8 mouse cellular contexts compared by ENCODE assay signal in the genomic region with DNA sequence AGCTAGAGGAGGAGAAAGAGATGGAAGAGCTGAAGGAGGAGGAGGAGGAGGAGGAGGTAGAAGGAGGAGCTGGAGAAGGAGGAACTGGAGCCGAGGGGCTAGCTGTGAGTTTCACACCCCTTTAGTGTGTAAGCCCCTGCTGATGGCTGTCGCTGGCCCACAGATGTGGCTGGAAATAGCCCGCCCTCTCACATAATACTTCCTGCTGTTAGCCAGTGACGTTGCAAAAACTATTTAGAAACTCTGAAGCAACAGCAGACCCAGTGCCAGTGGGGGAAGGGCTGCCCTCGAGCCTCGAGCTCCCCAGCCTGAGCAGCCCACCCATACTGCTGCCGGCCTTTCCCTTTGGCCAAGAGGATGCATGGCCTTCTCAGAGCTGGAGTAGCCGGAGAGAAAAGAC. TPM values are rescaled to one million over a fixed set of nuclear protein-coding genes. Genes with fewer than 3 reads are reported as not detected.
DNase-seq lines count a peak whose midpoint lies in the region; ATAC-seq and TF ChIP-seq lines count a peak whose summit lies in the region.

No protein-coding gene starts in this region.

- ATAC-seq in erythroblast, adult 5-6 weeks (replicated peaks; ENCODE audit: low FRiP score, poor library complexity, severe bottlenecking) = no peak
- ATAC-seq in heart, embryonic 16.5 days (replicated peaks; ENCODE audit: extremely low read depth, insufficient read depth, low FRiP score) = no peak
- ATAC-seq in lung, embryonic 14.5 days (ENCODE audit: insufficient read depth) = 0 out of 2 replicates have a peak, but pooled peaks have one; percentile 4

- 0 out of 2 replicates have a peak overlapping the region, but pooled peaks have one; percentile 9 for H3K27ac ChIP-seq in heart, embryonic 16.5 days (ENCODE audit: low read length)
- peak overlapping the region; percentile 60; the same call in 1 of the 2 replicates for H3K27ac ChIP-seq in lung, embryonic 14.5 days (ENCODE audit: low read depth)

- H3K4me1 ChIP-seq in erythroblast, embryonic 14.5 days (ENCODE audit: control insufficient read depth) = peaks cover 54% of the 10 kb centered on the region
- H3K4me1 ChIP-seq in heart, embryonic 16.5 days (ENCODE audit: control insufficient read depth, insufficient read depth, low read length) = peaks cover 11% of the 10 kb centered on the region
- peaks cover 8% of the 10 kb centered on the region for H3K4me1 ChIP-seq in lung, embryonic 14.5 days (ENCODE audit: insufficient read depth)

- H3K4me3 ChIP-seq in erythroblast, embryonic 14.5 days (replicated peaks) = peak overlapping the region; percentile 6
- H3K4me3 ChIP-seq in heart, embryonic 16.5 days (ENCODE audit: low read length) = no peak overlapping the region
- no peak overlapping the region for H3K4me3 ChIP-seq in lung, embryonic 14.5 days (ENCODE audit: low read depth, low read length)

- peak; percentile 40 to 42 for DNase-seq in B cell, adult 2 months
- peak; percentile 80 for DNase-seq in lung, embryonic 14.5 days
- no peak for DNase-seq in Muller cell, postnatal 12 days (ENCODE audit: inconsistent ontology term)
- DNase-seq in right cerebral cortex, postnatal 36 days (ENCODE audit: low spot score in 2 of 2) = no peak
- DNase-seq in layer of hippocampus, adult 8-10 months (ENCODE audit: low spot score in 2 of 2) = no peak

- no peak for TF ChIP-seq CTCF in lung, embryonic 14.5 days (IDR thresholded peaks at IDR 0.05; ENCODE audit: low read depth)

- no peak overlapping the region for H3K9ac ChIP-seq in heart, embryonic 16.5 days (ENCODE audit: low read length)
- H3K9ac ChIP-seq in lung, embryonic 14.5 days = peak overlapping the region; percentile 16

- H3K4me2 ChIP-seq in heart, embryonic 16.5 days (ENCODE audit: low read depth, low read length) = peak overlapping the region; percentile 1; the same call in 1 of the 2 replicates
- H3K4me2 ChIP-seq in lung, embryonic 14.5 days = peak overlapping the region; percentile 44

- 40% methylated on average over 8 of the region's 8 CpGs for WGBS in heart, embryonic 16.5 days
- 25% methylated on average over 8 of the region's 8 CpGs for whole genome bisulfite sequencing in lung, embryonic 14.5 days

- H3K27me3 ChIP-seq in erythroblast, embryonic 14.5 days (ENCODE audit: control insufficient read depth) = no peaks in the 10 kb centered on the region
- no peaks in the 10 kb centered on the region for H3K27me3 ChIP-seq in heart, embryonic 16.5 days (ENCODE audit: control insufficient read depth, insufficient read depth, low read length)
- no peaks in the 10 kb centered on the region for H3K27me3 ChIP-seq in lung, embryonic 14.5 days (ENCODE audit: insufficient read depth, low read length)

- no peaks in the 10 kb centered on the region for H3K36me3 ChIP-seq in erythroblast, embryonic 14.5 days (ENCODE audit: control insufficient read depth)
- H3K36me3 ChIP-seq in heart, embryonic 16.5 days (ENCODE audit: control insufficient read depth, insufficient read depth) = no peaks in the 10 kb centered on the region
- no peaks in the 10 kb centered on the region for H3K36me3 ChIP-seq in lung, embryonic 14.5 days (ENCODE audit: insufficient read depth)

- no peaks in the 10 kb centered on the region; the same call in 1 of the 2 replicates for H3K9me3 ChIP-seq in erythroblast, embryonic 14.5 days (ENCODE audit: control insufficient read depth, low read length)
- H3K9me3 ChIP-seq in heart, embryonic 16.5 days (replicated peaks; ENCODE audit: control insufficient read depth, low read length) = no peaks in the 10 kb centered on the region
- no peaks in the 10 kb centered on the region for H3K9me3 ChIP-seq in lung, embryonic 14.5 days (ENCODE audit: low read depth, low read length)

RNA-seq across cellular contexts. Expression of a gene that starts 3.3 kb away (rescaled TPM):
- 0.32 and 0.50 TPM in 2 replicates for polyA plus RNA-seq in erythroblast, embryonic 14.5 days (2012)
- 28.8 and 30.2 TPM in 2 replicates for total RNA-seq in erythroblast, adult 5-6 weeks (2015; ENCODE audit: low replicate concordance)
- total RNA-seq in erythroblast, adult 5-6 weeks (2017; ENCODE audit: low replicate concordance) = 7.8 and 11.2 TPM in 2 replicates
- 11.4 and 13.9 TPM in 2 replicates for polyA plus RNA-seq in heart, embryonic 16.5 days (2015; fragmentation: Nextera tagmentation; extraction: Ambion mirVana)
- polyA plus RNA-seq in lung, embryonic 14.5 days (2014; fragmentation: Nextera tagmentation; extraction: Ambion mirVana) = 21.5 and 22.0 TPM in 2 replicates
- total RNA-seq in layer of hippocampus, adult 8-10 months (2022) = 10 to 100 TPM; 14.3 to 24.0 (median 18.8) TPM

RNA-seq across cellular contexts. Expression of a gene that starts 56.2 kb away (rescaled TPM):
- 5.4 and 6.1 TPM in 2 replicates for polyA plus RNA-seq in erythroblast, embryonic 14.5 days (2012)
- not detected in 2 replicates for total RNA-seq in erythroblast, adult 5-6 weeks (2015; ENCODE audit: low replicate concordance)
- not detected in 2 replicates for total RNA-seq in erythroblast, adult 5-6 weeks (2017; ENCODE audit: low replicate concordance)
- 0.79 and 0.98 TPM in 2 replicates for polyA plus RNA-seq in heart, embryonic 16.5 days (2015; fragmentation: Nextera tagmentation; extraction: Ambion mirVana)
- not detected in 2 replicates for polyA plus RNA-seq in lung, embryonic 14.5 days (2014; fragmentation: Nextera tagmentation; extraction: Ambion mirVana)
- total RNA-seq in layer of hippocampus, adult 8-10 months (2022) = under 1 TPM in 2 of 4 experiments, not detected in 2; 0.67 to 0.80 TPM

Comparison
In these comparisons a context has a peak if more than half of its experiments do, and no peak if none do; other contexts are left out.
1. DNase-seq: peak in B cell, adult 2 months (2 of 2) and lung, embryonic 14.5 days (single experiment); none in Muller cell, postnatal 12 days (single experiment), right cerebral cortex, postnatal 36 days (0 of 2) and layer of hippocampus, adult 8-10 months (0 of 2).